Mouse (Mus musculus) midbrain, embryonic 10.5 days (tissue): ENCODE measurements at regions not wholly inside any gene's neighbourhood (a gene's known extent, or its start where the extent isn't known, plus 50 kb on each side); places are given as distances from the start of the nearest gene placed in this dataset.
A peak's percentile ranks its signal among the peaks of the same experiment; 100 is the strongest.

Source experiments
- DNase-seq: peaks from one replicate; pipeline ENCODE4 v3.0.0-alpha.2; 2017; ENCODE audit warnings: low spot score
- H3K27ac ChIP-seq: fragments of 300-500 bp; sonication (generic); replicated peaks from 2 replicates; pipeline ENCODE4 v1.5.1; 2016; ENCODE audit warnings: mild to moderate bottlenecking
- H3K27me3 ChIP-seq: fragments of 300-500 bp; sonication (generic); 2 replicates; pipeline ENCODE4 v1.6.1; 2016; ENCODE audit warnings: low read depth, mild to moderate bottlenecking; ENCODE audit not compliant: poor library complexity, severe bottlenecking
- H3K36me3 ChIP-seq: fragments of 300-500 bp; sonication (generic); 2 replicates; pipeline ENCODE4 v1.6.1; 2016; ENCODE audit warnings: mild to moderate bottlenecking, moderate library complexity
- H3K4me1 ChIP-seq: fragments of 300-500 bp; sonication (generic); 2 replicates; pipeline ENCODE4 v1.6.1; 2016
- H3K4me3 ChIP-seq: fragments of 300-500 bp; sonication (generic); 2 replicates; pipeline ENCODE4 v1.5.1; 2016; ENCODE audit warnings: mild to moderate bottlenecking, moderate library complexity
- H3K9me3 ChIP-seq: fragments of 300-500 bp; sonication (generic); replicated peaks from 2 replicates; pipeline ENCODE4 v1.6.1; 2016; ENCODE audit warnings: mild to moderate bottlenecking
- WGBS: fragments of 180-500 bp; shearing (Covaris S2); methylation state at CpG from one replicate; pipeline ENCODE4 v1.1.7; 2016; 5-methylcytosine and 5-hydroxymethylcytosine counted together

GRCm38 (mm10) chr3:38243209-38243608 lies 241.4 kb downstream of the Ankrd50 start:
- DNase-seq = no peak
- Histone ChIP-seq H3K4me3 (no peak overlapping the region), H3K27me3 (no peaks in the 10 kb centered on the region), H3K9me3 (no peaks in the 10 kb centered on the region; the same call in 1 of the 2 replicates), H3K36me3 (no peaks in the 10 kb centered on the region), H3K4me1 (no peaks in the 10 kb centered on the region), H3K27ac (no peak overlapping the region)
- 90% methylated on average over 3 of the region's 3 CpGs for WGBS

- 68% methylated on average over 2 of the region's 2 CpGs for WGBS
- no peak for DNase-seq
These were observed 247.0 kb downstream of the Ankrd50 start for GRCm38 (mm10) chr3:38237616-38238015.

GRCm38 (mm10) chr3:38235736-38236083 lies 248.9 kb downstream of the Ankrd50 start:
- 90% methylated on average over 9 of the region's 9 CpGs for WGBS
- Histone ChIP-seq H3K4me3 (no peak overlapping the region), H3K4me1 (peaks cover 28% of the 10 kb centered on the region), H3K9me3 (no peaks in the 10 kb centered on the region), H3K27ac (no peak overlapping the region), H3K36me3 (no peaks in the 10 kb centered on the region), H3K27me3 (no peaks in the 10 kb centered on the region)
- DNase-seq = peak; percentile 10

More at GRCm38 (mm10) chr3:38237616-38238015, 247.0 kb downstream of the Ankrd50 start:
- H3K4me1 ChIP-seq = peaks cover 14% of the 10 kb centered on the region
- no peaks in the 10 kb centered on the region for H3K36me3 ChIP-seq
- no peak overlapping the region for H3K4me3 ChIP-seq
- no peaks in the 10 kb centered on the region; the same call in 1 of the 2 replicates for H3K9me3 ChIP-seq
- H3K27ac ChIP-seq = no peak overlapping the region
- H3K27me3 ChIP-seq = no peaks in the 10 kb centered on the region

GRCm38 (mm10) chr3:38235033-38235735 lies 249.5 kb downstream of the Ankrd50 start:
- 86% methylated on average over 18 of the region's 18 CpGs for WGBS
- DNase-seq = no peak
- Histone ChIP-seq H3K27me3 (no peaks in the 10 kb centered on the region), H3K36me3 (no peaks in the 10 kb centered on the region), H3K9me3 (no peaks in the 10 kb centered on the region), H3K4me3 (no peak overlapping the region), H3K4me1 (peaks cover 33% of the 10 kb centered on the region), H3K27ac (0 out of 2 replicates have a peak overlapping the region, but pooled peaks have one; percentile 33)

- Histone ChIP-seq H3K27me3 (no peaks in the 10 kb centered on the region), H3K4me3 (no peak overlapping the region), H3K36me3 (no peaks in the 10 kb centered on the region), H3K4me1 (peaks cover 40% of the 10 kb centered on the region), H3K27ac (no peak overlapping the region), H3K9me3 (no peaks in the 10 kb centered on the region)
- 81% methylated on average over 4 of the region's 4 CpGs for whole genome bisulfite sequencing
- no peak for DNase-seq
These were observed 250.1 kb downstream of the Ankrd50 start for GRCm38 (mm10) chr3:38234534-38234933.

GRCm38 (mm10) chr3:38234006-38234405 lies 250.6 kb downstream of the Ankrd50 start:
- 79% methylated on average over 2 of the region's 2 CpGs for WGBS
- Histone ChIP-seq H3K36me3 (no peaks in the 10 kb centered on the region), H3K27me3 (no peaks in the 10 kb centered on the region), H3K4me3 (no peak overlapping the region), H3K4me1 (peaks cover 45% of the 10 kb centered on the region), H3K9me3 (no peaks in the 10 kb centered on the region), H3K27ac (0 out of 2 replicates have a peak overlapping the region, but pooled peaks have one; percentile 17)
- peak; percentile 10 for DNase-seq

- peak overlapping the region; percentile 83 for H3K27ac ChIP-seq
- H3K4me3 ChIP-seq = no peak overlapping the region
- H3K36me3 ChIP-seq = no peaks in the 10 kb centered on the region
- no peaks in the 10 kb centered on the region for H3K9me3 ChIP-seq
- no peaks in the 10 kb centered on the region for H3K27me3 ChIP-seq
- no peak for DNase-seq
- H3K4me1 ChIP-seq = peaks cover 51% of the 10 kb centered on the region
- 89% methylated on average over 3 of the region's 3 CpGs for WGBS
These were observed 251.6 kb downstream of the Ankrd50 start for GRCm38 (mm10) chr3:38233091-38233490.

- WGBS = 50% methylated on average over 15 of the region's 15 CpGs
- Histone ChIP-seq H3K36me3 (no peaks in the 10 kb centered on the region), H3K27ac (peak overlapping the region; percentile 83), H3K4me1 (peaks cover 51% of the 10 kb centered on the region), H3K9me3 (no peaks in the 10 kb centered on the region), H3K27me3 (no peaks in the 10 kb centered on the region), H3K4me3 (no peak overlapping the region)
- peak; percentile 69 for DNase-seq
These were observed 252.2 kb downstream of the Ankrd50 start for GRCm38 (mm10) chr3:38232111-38233076.

- Histone ChIP-seq H3K9me3 (no peaks in the 10 kb centered on the region), H3K27ac (peak overlapping the region; percentile 83; the same call in 1 of the 2 replicates), H3K36me3 (no peaks in the 10 kb centered on the region), H3K4me3 (no peak overlapping the region), H3K4me1 (peaks cover 51% of the 10 kb centered on the region), H3K27me3 (no peaks in the 10 kb centered on the region)
- DNase-seq = peak; percentile 11
- 83% methylated on average over 3 of the region's 3 CpGs for WGBS
These were observed 253.1 kb downstream of the Ankrd50 start for GRCm38 (mm10) chr3:38231506-38231905.

GRCm38 (mm10) chr3:38230796-38231195 lies 253.8 kb downstream of the Ankrd50 start:
- no peak for DNase-seq
- H3K4me1 ChIP-seq = peaks cover 51% of the 10 kb centered on the region
- no peaks in the 10 kb centered on the region for H3K9me3 ChIP-seq
- no peak overlapping the region for H3K4me3 ChIP-seq
- H3K36me3 ChIP-seq = no peaks in the 10 kb centered on the region
- WGBS = 62% methylated on average over 6 of the region's 6 CpGs
- 0 out of 2 replicates have a peak overlapping the region, but pooled peaks have one; percentile 33 for H3K27ac ChIP-seq
- no peaks in the 10 kb centered on the region for H3K27me3 ChIP-seq

GRCm38 (mm10) chr3:38229686-38230085 lies 255.0 kb downstream of the Ankrd50 start:
- Histone ChIP-seq H3K27me3 (no peaks in the 10 kb centered on the region), H3K27ac (no peak overlapping the region; the same call in 1 of the 2 replicates), H3K36me3 (no peaks in the 10 kb centered on the region), H3K4me1 (peaks cover 51% of the 10 kb centered on the region), H3K9me3 (no peaks in the 10 kb centered on the region), H3K4me3 (no peak overlapping the region)
- no peak for DNase-seq
- WGBS = 86% methylated on average over 5 of the region's 5 CpGs

- WGBS = 82% methylated on average over 10 of the region's 10 CpGs
- H3K4me1 ChIP-seq = peaks cover 47% of the 10 kb centered on the region
- H3K27me3 ChIP-seq = no peaks in the 10 kb centered on the region
- no peak overlapping the region for H3K27ac ChIP-seq
- H3K4me3 ChIP-seq = no peak overlapping the region
- H3K36me3 ChIP-seq = no peaks in the 10 kb centered on the region
- DNase-seq = no peak
- no peaks in the 10 kb centered on the region for H3K9me3 ChIP-seq
These were observed 255.6 kb downstream of the Ankrd50 start for GRCm38 (mm10) chr3:38229051-38229450.
